1 mouse cellular context compared by ENCODE assay signal in the genomic region with DNA sequence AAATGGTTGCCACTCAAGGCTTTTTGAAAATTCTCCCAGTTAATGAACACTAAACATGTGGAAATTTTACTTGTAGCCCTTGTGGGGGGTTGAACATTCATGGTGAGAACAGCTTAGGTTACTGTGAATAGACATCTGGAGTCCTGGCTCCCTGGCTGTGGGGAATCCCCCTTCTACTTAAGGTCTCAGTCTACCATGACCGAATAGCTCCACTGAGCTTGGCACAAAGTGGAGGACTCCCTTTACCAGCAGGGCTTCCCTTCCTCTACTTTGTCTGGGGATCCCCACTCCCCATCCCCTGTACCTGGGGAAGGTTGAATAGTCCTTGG.
TF ChIP-seq lines count a peak whose summit lies in the region.

No protein-coding gene starts in this region.

TF ChIP-seq in CH12.LX, 34 proteins besides CTCF, POLR2A, EP300 and RAD21 (continued from another document):
- TF ChIP-seq MEF2A (IDR thresholded peaks at IDR 0.05; ENCODE audit: borderline replicate concordance, low read depth, low read length) (peak; percentile 58; the same call in 1 of the 2 replicates), USF2 (conservative IDR thresholded peaks at IDR 0.05; ENCODE audit: low read depth, low read length) (no peak), RCOR1 (conservative IDR thresholded peaks at IDR 0.05; ENCODE audit: low read depth, low read length) (peak; percentile 91; the same call in 1 of the 2 replicates), TBP (conservative IDR thresholded peaks at IDR 0.05; ENCODE audit: low read depth, low read length) (no peak), MXI1 (IDR thresholded peaks at IDR 0.05; ENCODE audit: low read depth, low read length) (0 out of 2 replicates have a peak, but pooled peaks have one; percentile 27), ZNF384 (IDR thresholded peaks at IDR 0.05; ENCODE audit: low read depth, low read length) (no peak), ZKSCAN1 (IDR thresholded peaks at IDR 0.05; ENCODE audit: borderline replicate concordance, low read depth, low read length) (no peak), E2F4 (IDR thresholded peaks at IDR 0.05; ENCODE audit: insufficient replicate concordance, low read depth, low read length) (no peak), MAX (IDR thresholded peaks at IDR 0.05; ENCODE audit: low read length) (peak; percentile 55), UBTF (IDR thresholded peaks at IDR 0.05; ENCODE audit: low read depth, low read length) (no peak), ZMIZ1 (IDR thresholded peaks at IDR 0.05; ENCODE audit: low read depth, low read length) (no peak), HCFC1 (IDR thresholded peaks at IDR 0.05; ENCODE audit: low read depth, low read length) (no peak), KAT2A (IDR thresholded peaks at IDR 0.05; ENCODE audit: insufficient replicate concordance, low read length) (no peak), NELFE (IDR thresholded peaks at IDR 0.05; ENCODE audit: low read depth, low read length) (peak; percentile 53; the same call in 1 of the 2 replicates), NRF1 (IDR thresholded peaks at IDR 0.05; ENCODE audit: low read depth, low read length) (no peak), JUND (conservative IDR thresholded peaks at IDR 0.05; ENCODE audit: low read depth, low read length) (peak; percentile 71; the same call in 1 of the 2 replicates), POLR2AphosphoS2 (IDR thresholded peaks at IDR 0.05; ENCODE audit: low read depth, low read length) (no peak), BHLHE40 (IDR thresholded peaks at IDR 0.05; ENCODE audit: low read depth, low read length) (peak; percentile 57)
